Mouse (Mus musculus): Measurements from ENCODE around the gene Gm28035.
A peak's percentile ranks its signal among the peaks of the same experiment; 100 is the strongest.

Gm28035 gene

DNA sequence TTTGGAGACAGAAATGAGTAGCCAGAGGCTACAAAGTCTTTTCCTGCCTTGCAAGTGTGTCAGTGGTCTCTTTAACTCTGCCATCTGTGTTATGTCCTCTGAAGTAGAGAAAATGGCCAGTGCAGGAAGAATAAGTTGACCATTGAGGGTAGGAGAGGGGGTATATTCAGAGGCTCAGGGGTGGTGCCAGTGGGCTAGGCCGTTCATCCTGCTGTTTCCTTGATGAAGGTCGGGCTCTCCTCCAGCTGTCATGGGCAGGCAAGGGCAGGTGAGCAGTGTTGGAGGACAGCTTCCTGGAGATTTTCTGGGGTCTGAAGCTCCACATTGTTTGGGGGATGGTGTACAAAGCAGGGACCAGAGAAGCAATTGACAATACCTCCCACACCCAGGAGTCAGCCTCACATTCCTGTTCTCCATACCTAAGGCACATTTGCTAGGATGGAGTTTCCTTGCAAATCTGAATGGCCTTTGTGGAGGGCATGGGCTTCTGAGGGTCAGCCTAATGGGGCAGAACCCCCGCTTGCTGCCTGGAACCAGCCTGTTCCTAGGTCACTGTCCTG is 1.4 kb upstream of the Gm28035 start:
- ATAC-seq (ENCODE audit: low TSS enrichment) = no peak

DNA sequence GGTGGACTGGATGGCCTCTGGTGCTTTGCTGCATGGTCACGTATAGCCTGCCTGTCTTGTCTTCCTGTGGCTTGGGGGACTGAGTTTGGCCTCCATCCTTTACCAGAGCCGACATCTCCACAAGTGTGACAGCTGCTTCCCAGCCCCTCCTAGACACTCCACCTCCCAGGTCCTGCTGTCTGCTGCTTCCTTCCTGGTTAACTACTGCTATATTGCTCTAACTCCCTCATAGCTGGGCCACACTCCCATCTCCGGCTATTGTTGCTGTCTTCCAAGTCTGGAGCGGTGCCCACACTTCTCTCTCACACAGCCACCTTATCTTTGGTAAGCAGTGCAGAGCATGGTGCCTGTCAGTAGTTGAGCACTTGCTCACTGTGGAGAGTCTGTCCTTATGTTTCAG is 590 bp upstream of the Gm28035 start:
- ATAC-seq (ENCODE audit: low TSS enrichment) = no peak

DNA sequence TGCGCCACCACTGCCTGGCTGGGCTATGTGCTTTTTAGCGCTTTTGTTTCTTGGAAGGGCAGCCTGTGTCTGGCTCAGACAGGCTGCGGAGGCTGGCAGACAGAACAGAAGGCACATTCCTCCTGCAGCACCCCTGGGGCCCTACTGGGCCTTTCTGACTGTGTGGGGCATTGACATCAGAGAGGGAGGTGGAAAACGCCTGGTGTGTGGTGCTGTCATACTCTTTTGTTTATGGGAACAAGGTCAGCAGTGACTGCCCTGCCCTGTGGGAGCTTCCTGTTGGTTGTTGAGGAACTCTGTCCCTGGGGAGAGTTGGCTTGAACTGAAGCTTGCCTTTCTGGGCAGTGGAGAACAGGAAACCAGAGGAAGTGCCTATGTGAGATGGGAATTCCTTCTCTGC is 2.1 kb downstream of the Gm28035 start:
- ATAC-seq (ENCODE audit: low TSS enrichment) = no peak

DNA sequence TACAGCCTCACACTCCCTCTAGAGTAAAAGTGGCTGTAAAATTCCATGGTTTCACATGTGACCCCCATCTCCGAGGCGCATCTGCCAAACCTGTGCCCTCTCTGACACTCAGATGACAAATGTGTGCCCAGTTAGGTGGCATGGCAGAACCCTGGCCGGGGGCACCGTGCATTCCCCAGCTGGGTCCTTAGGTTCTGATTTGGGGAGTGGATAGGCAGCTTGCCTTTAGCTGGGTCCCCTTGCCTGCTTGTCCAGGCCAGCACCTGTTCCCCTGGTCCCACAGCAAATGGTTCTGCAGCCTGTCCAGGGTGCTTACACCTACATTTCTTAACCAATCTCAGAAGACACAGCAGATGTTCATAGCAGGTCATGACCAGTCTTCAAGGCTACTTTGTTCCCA is 3.0 kb downstream of the Gm28035 start:
- ATAC-seq (ENCODE audit: low TSS enrichment) = no peak

DNA sequence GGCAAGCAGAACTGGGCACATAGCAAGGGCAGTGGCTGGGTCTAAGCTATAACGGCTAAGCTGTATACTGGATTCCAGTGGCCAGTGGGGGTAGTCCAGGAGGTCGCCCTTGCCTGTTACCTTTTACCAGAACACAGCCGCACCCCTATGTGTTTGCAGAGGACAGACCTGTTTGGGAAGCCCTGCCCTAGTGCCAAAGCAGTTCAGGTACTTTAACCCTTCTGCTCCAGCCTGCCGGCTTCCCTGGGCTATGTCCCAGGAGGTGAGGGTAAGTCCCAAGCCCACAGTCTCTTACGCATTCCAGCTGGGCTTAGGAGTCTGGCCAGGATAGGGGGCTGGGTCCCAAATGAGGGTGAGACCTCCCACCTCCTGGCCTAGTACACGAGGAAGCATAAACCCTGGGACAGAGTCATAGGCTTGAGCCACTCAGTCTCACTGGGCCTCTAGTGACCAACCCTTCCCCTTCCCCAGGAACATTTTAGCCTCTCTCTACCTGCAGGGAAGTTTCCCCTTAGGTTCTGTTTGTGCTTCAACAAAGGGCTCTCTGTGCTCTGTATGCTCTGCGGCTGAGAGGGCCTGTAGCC is 4.3 kb downstream of the Gm28035 start:
- no peak for ATAC-seq (ENCODE audit: low TSS enrichment)

DNA sequence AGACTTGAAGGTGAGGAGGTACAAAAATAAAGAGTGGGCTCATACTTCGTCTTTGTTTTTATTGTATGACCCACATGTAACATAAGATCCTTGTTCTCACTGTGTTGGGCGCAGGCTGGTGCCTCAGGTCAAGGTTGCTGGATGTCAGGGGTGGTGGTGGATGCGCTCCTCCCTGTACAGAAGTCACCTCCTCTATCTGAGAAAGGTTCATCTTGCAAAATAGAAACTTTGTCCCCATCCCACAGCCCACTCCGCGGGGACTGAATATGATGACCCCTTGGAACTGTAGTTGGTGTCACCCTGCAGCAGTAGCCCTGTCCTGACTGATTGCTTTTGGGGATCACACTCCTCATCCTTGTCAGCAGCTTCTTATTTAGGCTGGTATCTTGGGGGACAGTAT is 6.7 kb downstream of the Gm28035 start:
- ATAC-seq (ENCODE audit: low TSS enrichment) = no peak

DNA sequence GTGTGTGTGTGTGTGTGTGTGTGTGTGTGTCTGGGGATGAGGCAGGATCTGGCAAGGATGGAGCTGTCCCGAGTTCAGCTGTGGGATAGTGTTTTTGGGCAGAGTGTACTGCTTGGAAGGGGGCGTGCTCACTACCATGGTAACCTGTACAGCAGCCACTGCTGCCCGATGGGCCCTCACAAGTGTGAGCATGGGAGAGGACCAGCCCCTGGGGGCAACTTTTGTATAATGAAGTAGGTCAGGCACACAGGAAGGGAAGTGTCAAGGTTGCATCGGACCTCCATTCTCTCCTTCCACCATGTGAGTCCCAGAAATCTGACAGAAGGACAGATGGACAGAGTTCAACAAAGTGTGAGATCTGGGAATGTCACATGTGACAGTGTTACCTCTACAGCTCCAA is 7.3 kb downstream of the Gm28035 start:
- no peak for ATAC-seq (ENCODE audit: low TSS enrichment)

DNA sequence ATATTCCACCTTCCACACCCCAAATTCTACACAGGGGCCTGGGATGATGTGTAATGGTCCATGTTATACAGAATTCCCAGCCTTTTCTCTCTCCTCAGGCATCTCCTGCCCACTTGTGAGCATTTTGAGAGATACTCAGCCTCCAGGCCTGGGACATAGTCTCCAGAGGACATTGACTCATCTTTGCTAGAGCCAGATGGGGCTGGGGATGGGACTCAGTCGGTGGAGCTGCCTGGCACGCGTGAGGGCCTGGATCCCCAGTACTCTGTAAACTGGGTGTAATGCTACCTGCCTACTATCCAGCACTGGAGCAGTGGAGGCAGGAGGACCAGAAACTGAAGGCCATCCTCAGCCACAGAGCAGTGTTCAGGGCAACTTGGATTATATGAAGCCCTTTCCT is 8.8 kb downstream of the Gm28035 start:
- peak; percentile 53; the same call in 1 of the 2 replicates for ATAC-seq (ENCODE audit: low TSS enrichment)

DNA sequence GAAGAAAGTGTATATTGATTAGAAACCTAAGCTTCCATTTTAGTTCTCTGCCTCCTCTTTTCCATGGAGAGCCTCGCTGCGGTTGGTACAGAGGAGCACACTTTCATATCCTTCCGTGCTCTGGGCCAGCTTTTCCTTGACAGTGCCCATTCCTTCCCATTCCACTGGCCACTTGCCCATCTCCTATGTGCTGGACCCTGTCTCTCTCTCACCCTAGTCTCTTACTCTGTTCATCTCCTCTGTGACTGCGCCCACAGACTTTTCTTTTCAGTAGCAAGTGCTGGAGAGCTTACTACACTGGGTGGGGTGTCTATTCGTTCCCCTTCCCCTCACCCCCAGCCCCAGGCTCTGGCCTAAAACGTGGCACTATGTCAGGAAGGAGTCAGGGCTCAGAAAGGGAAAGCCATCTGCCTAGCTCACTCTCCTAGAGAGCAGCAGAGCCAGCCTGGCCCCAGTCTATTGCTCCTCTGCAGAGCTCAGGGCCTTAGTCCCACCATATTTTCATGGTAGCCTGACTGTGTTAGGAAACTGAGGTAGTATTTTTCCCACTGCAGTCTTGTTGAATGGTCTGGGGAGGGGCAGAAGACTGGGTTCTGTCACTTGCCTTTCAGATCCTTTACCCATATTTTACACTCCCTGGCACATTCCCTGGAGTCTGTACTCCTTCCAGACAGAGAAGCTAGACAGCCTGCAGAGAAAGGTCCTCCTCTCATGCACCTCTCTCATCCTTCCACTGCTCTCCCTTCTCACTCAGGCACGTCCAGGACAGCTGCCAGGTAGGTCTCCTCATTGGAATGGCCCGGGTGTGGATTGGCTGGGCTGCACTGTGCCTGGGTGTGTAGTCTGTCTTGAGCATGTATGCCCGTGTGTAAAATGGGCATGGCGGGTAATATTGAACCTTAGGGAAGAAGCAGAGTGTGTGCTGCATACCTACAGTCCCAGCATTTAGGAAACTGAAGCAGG is 10.1 kb downstream of the Gm28035 start:
- no peak for ATAC-seq (ENCODE audit: low TSS enrichment)

DNA sequence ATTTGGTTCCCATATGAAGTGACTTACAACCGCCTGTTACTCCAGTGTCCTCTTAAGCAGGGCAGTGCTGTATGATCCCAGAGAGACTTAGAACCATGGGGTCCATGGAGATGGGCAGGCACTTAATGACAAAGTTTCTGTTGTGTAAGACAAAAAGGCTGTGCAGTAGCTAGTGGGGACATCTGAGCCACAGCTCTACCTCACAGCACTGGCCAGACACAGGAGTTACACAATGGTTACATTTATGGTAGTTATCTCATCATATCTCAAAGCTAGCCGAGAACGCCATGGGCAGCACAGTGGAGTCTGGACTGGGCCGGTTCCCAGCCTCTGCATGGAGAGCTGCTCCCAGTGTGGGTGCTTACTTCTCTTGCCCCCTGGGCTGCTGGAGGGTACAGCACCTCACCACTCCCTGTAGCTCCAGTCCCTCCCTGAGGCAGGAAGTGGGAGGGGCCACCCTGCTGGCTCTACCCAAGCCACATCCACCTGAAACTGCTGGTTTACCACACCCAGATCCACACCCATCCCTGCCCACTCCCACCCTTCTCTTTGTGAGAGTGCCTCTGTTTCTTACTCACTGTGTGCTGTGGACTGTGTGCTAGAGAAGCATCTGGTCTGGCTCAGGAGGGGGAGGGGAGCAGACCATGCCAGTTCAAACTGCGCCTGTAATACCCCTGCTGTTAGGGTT is 11.2 kb downstream of the Gm28035 start:
- ATAC-seq (ENCODE audit: low TSS enrichment) = peak; percentile 22; the same call in 1 of the 2 replicates

DNA sequence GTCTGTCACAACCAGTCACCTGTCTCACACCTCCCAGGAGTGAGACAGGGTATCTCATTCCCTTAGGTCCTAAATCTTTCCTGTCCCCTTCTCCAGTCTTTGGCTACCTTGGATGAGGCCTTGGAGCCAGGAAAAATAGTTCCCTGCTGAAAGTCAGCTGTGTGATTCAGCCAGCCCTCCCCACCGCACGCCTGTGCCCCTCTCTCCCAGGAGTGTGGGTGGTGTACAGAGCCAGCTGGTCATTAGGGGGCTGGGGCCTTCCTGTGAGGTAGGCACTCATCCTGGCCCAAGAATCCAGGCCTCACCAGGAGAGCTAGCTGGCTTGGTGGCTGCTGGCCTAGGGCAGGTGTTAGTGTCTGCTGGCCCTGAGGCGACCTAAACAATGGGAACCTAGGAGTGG is 12.2 kb downstream of the Gm28035 start:
- peak; percentile 50; the same call in 1 of the 2 replicates for ATAC-seq (ENCODE audit: low TSS enrichment)

DNA sequence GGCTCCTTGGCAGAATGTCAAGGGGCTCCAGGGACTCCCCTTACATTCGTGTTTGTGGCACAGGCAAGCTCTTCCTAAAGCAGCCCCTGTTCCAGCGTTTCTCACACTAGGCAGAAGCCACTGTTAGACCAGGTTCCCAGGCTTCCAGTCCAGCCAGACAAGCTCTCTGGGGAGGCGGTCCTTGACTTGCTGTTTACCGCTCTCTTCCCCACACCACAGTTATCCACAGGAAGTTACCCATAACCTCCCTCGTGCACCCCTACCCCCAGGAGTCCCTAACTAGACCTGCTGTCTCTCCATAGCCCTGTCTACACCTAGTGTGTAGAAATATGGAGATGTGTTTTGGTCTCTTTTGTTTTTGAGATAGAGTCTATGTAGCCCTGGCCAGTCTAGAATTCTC is 13.4 kb downstream of the Gm28035 start:
- no peak for ATAC-seq (ENCODE audit: low TSS enrichment)

DNA sequence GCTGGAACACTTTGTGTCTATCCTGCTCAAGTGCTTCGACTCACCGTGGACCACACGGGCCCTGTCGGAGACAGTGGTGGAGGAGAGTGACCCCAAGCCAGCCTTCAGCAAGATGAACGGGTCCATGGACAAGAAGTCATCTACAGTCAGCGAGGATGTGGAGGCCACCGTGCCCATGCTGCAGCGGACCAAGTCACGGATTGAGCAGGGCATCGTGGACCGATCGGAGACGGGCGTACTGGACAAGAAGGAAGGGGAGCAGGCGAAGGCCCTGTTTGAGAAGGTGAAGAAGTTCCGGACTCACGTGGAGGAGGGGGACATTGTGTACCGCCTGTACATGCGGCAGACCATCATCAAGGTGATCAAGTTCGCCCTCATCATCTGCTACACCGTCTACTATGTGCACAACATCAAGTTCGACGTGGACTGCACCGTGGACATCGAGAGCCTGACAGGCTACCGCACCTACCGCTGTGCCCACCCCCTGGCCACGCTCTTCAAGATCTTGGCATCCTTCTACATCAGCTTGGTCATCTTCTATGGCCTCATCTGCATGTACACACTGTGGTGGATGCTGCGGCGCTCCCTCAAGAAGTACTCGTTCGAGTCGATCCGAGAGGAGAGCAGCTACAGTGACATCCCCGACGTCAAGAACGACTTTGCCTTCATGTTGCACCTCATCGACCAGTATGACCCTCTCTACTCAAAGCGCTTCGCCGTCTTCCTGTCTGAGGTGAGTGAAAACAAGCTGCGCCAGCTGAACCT is 15.4 kb downstream of the Gm28035 start:
- ATAC-seq (ENCODE audit: low TSS enrichment) = no peak

DNA sequence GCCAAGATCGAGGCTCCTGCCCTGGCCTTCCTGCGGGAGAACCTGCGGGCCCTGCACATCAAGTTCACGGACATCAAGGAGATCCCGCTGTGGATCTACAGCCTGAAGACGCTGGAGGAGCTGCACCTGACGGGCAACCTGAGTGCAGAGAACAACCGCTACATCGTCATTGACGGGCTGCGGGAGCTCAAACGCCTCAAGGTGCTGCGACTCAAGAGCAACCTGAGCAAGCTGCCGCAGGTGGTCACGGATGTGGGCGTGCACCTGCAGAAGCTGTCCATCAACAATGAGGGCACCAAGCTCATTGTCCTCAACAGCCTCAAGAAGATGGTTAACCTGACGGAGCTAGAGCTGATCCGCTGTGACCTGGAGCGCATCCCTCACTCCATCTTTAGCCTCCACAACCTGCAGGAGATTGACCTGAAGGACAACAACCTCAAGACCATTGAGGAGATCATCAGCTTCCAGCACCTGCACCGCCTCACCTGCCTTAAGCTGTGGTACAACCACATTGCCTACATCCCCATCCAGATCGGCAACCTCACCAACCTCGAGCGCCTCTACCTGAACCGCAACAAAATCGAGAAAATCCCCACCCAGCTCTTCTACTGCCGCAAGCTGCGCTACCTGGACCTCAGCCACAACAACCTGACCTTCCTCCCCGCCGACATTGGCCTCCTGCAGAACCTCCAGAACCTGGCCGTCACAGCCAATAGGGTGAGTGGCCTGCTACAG is 16.4 kb downstream of the Gm28035 start:
- no peak for ATAC-seq (ENCODE audit: low TSS enrichment)

DNA sequence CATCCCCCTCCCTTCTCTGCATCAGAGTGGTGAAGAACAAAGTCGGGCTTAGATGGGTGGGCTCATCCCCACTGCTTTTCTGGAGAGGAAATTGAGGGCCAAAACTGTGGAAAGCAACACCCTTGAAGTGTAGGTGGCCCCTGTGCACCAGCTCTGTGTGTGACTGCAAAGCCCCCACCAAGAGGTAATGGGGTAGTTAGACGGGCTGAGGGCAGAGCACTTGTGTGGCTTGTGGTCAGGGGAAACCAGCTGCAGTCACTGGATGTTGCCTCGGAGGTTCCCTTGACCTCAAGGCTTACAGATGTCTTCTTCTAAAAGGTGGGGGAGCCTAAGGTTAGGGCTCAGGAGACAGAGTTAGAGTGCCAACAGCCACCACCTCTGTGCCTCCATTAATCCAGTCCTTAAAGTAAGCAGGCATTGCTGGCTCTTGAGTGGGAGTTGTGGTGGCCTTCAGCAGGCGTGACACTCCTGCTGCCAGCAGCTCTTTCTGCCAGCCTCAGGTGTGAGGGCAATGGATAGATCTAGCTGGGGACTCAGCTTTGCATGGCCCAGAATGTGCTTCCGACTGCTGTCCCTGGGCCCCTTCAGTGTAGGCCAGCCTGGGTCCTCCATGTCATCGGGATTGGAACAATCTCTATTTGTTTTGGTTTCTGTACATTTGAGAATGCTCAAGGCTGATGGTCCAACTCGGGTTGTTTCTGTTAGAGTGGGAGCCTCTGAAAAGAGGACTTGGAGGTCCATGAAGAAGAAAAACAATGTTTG is 17.5 kb downstream of the Gm28035 start:
- ATAC-seq (ENCODE audit: low TSS enrichment) = no peak

DNA sequence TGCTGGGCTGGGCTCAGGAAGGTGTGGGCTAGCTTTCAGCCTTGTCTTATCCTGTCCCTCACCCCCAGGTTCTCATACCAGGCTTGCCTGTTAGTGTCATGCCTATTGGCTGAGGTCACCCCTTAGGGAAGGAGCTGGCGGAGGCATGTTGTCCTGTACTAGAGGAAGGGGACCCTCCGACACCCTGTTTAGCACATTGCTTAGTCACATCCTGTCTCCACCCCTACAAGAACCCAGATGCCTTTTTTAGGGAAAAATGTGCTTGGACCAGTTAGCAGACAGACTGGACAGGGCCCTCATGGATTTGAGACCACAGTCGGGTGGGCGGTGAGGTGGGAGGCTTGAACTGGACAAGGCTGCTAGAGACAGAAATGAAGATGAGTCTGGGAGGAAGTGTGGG is 18.2 kb downstream of the Gm28035 start:
- no peak for ATAC-seq (ENCODE audit: low TSS enrichment)

DNA sequence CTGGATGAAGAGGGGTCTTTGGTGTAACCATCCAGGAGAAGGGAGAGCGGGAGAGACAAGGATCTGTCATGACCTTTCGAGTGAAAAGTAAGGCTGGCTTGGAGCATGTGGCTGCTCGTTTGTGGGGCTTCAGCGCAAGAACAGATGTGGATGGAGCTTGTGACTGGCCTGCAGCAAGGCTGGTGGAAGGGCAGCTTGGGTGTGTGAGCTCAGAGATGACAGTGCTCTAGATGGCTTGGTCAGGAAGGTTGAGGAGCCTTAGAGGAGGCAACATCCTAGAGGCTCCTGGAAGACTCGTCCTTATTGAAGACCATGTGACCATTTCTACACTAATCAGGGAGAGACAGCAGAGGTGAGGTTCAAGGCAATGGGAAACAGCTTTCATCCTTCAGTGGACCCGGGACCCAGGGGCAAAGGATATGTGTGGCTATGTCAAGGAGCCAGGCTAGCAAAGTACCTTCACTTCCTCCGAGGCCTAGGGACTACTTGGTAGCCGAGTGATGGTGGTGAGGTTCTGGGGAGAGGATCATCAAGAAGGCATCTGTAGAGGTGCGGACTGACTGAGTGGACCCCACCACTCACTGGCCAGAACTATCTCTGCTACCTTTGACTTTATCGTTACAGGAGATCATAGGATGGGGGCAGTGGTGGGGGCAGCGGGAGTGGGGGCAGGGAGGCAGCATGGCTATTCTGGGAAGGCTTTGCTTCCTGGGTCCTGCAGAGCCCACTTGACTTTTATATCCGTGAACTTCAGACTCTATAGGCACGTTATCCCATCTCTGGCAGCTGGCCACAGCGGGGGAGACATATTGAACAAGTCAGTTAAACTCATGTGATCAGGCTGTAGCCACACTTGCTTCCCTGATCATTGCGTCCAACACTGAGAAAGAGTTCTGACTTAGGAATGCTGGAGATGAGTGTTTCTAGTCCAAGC is 19.0 kb downstream of the Gm28035 start:
- ATAC-seq (ENCODE audit: low TSS enrichment) = no peak

DNA sequence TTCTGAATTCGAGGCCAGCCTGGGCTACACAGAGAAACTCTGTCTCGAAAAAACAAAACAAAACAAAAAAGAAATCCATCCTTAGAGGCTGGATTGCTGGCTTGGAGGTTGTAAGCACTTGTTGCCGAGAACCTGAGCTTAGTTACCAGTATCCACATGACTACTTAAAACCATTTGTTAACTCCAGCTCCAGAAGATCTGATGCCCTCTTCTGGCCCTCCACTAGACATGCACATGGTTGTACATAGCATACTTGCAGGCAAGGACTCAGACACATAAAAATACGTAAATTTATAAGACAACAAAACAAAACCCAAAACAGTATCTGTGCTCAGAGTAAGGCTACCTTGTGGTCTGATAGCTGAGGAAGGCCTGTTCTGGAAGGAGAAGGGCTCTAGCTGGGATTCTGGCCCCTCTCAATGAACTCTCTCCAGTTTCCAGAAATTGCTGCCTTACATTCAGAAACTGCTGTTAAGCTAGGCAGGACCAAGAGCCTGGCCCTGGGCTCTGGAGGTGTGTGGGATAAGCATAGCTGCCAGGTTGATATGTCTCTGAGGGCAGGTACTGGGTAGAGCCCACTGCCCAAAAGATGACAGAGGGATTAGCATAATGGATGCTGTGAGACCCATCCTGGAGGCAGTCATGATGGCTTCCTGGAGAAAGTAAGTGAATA is 20.8 kb downstream of the Gm28035 start:
- ATAC-seq (ENCODE audit: low TSS enrichment) = no peak

All from frontal cortex, adult (tissue).